Mouse (Mus musculus): ENCODE measurements around the gene Cpne6. TPM values are rescaled to one million over a fixed set of nuclear protein-coding genes. Genes with fewer than 3 reads are reported as not detected.

Cpne6 gene
- polyA plus RNA-seq, 3 experiments from 2014 or later = not detected

DNA sequence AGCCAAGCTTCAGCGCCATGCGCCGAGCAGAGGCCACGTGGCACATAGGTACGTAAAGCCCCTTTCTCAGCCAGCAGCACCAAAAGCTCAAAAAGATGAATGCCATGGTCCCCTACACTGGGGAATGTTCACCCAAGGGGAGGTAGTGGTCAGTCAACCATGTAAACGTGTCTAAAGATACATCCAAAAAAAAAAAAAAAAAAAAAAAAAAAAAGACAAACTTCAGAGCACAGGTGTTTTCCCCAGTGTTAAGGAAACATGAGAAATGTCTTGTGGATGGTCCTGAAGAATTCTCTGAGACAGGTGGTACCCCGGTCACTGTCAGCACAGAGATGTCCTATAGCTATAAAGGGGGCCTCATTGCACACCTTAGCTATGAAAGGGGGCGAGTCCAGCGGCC lies 4.6 kb upstream of the Cpne6 start:
- ATAC-seq = no peak

DNA sequence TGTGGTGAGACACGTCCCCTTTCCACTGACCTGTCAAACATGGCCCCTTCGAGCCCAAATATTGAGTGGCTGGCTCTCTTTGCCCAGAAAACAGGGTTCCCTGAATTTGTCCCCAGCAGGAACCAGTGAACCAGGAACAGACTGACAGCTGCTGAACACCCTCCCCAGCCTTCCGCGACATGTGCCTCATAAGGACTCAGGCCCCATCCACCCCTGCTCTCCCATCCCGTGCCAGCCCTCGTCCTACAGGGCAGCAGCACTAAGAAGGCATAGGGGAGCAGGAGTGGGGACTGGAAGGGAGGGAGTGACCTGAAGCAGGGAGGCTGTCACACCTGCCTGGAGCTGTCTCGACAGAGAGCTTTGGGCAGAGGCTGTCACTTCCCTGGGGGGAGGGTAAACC lies 2.4 kb upstream of the Cpne6 start:
- ATAC-seq = no peak

DNA sequence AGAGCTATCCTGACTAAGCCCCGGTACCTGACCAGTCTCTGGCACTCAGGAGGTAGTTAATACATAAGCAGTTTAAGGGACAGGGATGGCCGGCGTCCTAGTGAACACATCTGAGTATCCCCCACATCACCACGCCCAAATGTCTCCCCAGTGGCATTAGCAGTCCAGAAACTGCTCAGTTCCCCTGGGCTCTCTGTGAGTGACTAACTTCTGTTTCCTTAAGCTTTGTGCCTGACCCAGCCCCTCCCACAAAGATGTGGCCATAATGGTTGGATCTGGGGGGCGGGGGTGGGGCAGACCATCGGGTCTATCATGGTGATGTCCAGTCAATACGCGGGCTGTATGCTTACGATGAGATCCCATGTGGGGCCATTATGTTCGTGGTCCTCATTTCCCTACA lies 705 bp upstream of the Cpne6 start:
- ATAC-seq = no peak

DNA sequence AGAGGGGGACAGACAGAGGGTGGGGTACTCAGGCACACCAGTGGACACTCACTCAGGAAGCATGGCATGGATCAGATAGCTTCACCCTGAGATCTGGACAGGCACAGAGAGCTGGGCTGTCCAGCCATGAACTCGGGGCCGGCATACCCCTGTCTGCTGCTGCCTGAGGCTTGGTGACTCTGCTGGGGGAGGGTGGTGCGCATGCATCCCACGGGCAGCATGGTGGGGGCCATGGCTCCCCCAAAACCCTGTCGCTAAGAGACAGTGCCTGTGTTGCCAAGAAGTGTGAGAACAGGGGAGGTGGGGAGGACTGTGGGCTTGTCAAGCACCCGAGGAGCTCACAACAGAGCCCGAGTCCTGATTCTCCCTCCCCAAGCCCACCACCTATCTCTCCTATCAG lies 792 bp downstream of the Cpne6 start:
- no peak for ATAC-seq

DNA sequence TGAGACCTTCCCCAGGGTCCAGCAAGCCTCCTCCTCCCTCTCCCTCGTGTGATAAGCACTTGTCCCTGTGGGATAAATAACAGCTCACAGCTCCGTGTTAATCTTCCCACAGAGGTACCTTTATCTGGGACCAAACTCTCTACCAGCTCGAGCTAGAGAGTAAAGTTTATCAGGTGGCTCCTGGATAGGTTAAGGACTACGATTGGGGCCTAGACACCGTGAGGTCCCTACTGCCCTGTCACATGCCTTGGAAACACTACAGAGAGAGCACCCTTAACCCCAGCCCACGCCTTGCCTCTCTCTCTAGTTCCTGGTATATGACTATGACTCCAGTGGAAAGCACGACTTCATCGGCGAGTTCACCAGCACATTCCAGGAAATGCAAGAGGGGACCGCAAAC lies 3.7 kb downstream of the Cpne6 start:
- no peak for ATAC-seq

DNA sequence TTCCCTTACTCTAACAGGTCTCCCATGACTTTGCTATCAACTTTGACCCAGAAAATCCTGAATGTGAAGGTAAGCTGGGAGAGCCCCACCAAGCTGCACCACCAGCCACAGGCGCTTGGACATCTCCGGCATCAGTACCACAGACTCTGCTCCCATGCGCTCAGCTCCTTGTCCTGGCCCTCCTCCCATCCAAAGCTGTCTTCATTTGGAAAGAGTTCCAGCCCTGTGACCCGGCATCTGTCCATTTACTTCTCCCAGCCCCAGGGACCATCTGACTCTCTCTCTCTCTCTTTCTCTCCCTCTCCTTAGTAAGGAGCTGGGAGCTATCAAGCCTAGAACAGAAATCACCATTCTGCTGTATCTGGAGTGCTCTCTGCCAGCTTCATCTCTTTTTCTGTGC lies 5.6 kb downstream of the Cpne6 start:
- no peak for ATAC-seq

DNA sequence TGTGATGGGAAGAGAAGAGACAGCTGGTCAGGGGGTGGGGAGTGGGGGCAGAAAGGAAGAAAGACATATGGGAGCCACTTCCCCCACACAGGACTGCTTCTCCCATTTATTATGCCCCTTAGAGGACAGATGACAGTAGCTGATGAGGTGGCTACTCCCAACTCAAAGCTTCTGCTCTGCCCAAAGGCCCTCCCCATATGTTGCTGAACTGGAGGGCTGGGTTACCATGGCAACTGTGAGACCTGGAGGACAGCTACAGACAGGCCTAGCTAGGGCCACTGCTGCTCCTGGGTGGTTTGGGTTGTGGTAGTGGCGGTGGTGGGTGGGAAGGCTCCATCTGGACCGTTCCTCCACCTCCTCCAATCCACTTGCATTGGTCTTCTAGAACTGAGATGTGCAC lies 8.7 kb downstream of the Cpne6 start:
- ATAC-seq = no peak

DNA sequence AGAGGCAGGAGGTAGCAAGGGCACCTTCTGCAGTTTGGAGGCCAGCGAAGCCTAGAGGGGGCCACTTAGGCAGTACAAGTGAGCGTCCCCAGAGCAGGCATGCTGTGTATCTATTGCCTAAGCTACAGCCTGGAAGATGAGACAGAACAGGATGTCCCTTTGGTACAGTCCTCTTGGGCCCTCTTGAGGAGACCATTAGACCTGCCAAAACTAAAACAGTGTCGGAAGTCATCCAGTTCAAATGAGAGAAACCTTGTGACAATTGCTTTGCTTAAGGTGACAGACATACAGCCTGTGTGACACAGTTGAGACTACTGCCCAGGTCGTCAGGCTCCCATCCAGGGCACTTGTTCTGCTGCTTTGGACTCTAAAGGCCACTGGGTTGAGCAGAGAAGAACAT lies 9.4 kb downstream of the Cpne6 start:
- no peak for ATAC-seq

DNA sequence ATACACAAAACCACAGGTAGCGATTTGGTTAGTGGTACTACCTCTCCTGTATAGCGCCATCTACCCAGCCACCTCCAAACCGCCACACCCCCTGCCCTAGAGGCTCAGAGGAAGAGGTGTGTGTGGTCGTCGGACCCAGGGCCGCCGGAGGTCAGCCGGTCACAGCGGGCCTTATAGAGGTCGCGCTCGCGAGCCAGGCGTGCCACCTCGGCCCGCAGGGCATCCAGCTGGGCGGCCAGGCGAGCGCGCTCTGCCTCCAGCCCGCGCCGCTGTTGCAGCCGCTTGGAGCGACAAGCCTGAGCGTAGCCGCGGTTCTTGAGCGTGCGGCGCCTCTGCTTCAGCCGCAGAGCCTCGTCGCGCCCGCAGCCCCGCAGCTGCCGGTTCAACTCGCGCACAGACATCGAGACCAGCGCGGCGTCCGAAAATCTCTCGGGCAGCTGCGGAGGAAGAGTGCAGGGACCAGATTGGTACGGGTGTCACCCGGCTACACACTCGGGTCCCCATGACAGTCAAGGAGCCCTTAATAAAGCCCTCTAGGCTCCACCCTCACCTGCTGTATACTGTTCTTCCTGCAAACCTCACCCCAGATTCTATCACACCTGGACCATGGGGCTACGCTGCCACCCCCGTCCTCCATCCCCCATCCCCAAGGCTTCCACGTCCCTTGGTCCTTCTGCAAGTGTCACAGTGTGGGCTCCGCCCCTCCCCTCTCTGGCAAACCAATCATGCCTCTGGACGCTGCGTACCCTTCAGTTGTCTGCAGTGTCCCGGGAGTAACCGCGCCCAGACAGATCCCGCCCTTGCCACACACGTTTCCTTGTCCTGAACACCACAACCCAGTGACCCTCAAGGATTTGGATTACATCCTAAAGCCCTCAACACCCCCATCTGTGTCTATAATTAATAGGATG lies 10.5 kb downstream of the Cpne6 start:
- ATAC-seq = no peak

DNA sequence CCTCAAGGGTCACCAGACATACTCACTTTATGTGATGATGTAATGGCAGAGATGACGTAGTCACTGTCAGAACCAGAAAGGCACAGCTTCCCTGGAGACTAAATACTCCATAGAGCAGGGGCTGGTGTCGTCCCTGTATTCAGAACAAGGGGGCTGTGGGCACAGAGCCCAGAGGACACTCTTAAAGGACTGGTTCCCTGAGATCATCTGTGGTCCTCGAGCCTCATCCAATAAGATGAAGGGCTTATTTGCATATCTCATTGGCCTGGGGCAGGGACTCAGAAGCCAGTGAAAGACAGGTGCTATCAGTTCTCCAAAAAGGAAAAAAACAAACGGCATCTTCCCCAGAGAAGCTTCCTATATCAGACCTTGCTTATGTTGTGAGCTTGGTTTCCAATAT lies 13.8 kb downstream of the Cpne6 start:
- ATAC-seq = no peak

DNA sequence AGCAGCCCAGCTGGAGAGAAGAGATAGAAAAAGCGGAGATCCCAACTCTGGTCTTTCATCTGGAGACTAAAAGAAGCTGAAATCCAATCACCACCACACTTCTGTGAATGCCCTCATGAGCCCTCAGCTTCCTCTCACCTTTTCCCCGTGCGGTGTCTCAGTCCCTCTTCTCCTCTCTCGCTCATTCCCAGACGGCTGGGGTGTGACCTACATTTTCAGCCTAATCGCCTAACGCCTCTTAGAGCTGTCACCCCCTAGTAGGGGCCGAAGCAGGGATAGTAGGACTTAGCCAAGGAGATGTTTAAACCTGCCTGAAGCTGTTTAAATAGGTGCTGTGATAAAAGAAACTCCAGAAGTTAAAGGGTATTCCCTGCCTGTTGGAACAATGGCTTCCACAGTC lies 14.5 kb downstream of the Cpne6 start, which contains the start of gene Nrl:
TSS of gene Nrl (minus strand) at position 197 of the 400 bp plus-strand sequence.
- no peak for ATAC-seq

DNA sequence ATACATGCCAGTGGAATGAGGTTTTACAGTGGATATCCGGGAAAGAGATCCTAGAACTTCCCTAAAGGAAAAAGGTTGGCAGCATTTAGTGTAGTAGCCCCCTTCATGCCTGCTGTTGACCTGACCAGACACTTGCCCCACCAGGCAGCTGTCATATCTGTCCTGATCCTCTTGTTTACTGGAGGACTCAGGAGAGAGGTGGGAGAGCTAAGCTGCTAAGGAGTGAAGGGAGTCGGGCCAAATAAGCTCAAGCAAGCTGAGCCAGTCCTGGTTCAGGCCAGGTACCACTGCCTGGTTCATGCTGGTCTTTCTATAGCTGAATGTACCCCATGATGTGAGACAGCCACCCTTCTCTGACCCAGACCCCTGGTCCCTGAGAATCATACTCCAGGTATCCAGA lies 16.4 kb downstream of the Cpne6 start:
- ATAC-seq = no peak

DNA sequence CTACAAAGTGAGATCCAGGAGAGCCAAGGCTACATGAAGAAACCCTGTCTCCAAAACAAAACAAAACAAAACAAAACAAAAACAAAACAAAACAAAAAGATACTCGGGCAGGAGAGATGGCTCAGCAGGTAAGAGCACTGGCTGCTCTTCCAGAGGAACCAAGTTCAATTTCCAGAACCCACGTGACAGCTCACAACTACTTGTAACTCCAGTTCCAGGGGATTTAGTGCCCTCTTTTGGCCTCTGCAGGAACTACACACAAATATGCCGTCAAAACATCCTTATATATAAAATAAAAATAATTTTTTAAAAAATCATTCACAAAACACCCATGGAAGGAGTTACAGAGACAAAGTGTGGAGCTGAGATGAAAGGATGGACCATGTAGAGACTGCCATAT lies 17.7 kb downstream of the Cpne6 start:
- ATAC-seq = no peak

DNA sequence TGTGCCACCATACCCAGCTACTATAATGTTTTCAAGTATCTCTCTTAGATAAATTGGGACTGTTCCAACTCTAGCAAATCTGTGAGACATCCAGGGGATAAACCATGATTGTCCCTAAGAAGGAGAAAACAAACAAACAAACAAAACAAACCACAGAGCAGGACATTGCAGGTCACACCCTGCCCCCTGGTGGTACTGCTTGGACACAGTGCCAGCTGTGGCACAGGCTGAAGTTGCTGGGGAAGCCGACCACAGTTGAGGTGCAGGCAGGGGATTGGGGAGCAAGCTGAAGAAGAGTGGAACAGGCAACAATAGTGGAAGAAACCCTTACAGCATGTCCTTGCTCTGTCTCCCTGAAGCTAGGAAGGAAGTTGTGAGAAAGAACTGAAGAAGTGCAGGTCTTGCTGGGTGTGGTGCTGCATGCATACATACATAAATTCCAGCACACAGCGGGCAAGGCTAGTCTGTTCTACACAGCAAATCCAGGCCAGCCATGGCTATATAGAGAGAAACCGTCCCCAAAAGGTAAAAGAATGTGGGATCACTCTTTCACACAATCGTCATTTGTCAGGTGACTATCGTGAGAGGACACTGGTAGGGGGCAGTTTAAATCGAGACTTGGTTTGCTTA lies 26.0 kb downstream of the Cpne6 start:
- ATAC-seq = no peak

DNA sequence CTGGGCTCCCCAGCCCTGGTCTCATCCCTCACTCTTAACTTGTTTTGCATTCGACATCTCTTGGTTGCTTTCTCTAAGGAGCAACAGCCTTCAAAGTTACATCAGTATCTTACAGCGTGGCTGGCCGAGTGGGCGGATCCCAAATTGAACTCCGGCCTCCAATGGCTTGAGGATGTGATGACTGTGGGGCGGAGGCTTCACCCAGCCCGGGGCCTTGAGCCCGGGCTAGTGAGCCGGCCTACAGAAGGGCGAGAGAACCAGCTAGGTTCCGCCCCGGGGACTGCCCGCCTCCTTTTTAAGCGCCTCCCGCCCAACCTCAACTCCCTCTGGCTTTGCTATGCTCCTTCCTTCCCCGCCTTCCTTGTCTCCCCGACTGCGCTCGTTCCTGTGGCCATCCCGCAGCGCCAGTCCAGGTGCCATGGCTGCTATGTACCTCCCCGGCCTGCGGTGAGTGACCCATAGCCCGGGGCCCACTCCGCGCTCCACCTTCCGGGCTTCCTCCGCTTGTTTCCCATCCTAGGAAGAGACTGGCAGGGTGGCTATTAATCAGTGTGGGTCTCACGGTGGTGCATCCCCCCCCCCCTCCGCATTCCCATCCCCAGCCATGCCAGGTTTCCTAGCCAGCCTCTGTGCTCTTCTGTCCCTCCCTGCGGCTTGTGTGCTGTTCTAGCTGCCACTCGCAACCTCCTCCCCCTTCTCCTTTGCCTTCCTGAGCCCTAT lies 30.0 kb downstream of the Cpne6 start, which contains the start of gene Pck2:
TSS of gene Pck2 (plus strand) at position 200 of the 720 bp plus-strand sequence.
- ATAC-seq = peak; percentile 69

DNA sequence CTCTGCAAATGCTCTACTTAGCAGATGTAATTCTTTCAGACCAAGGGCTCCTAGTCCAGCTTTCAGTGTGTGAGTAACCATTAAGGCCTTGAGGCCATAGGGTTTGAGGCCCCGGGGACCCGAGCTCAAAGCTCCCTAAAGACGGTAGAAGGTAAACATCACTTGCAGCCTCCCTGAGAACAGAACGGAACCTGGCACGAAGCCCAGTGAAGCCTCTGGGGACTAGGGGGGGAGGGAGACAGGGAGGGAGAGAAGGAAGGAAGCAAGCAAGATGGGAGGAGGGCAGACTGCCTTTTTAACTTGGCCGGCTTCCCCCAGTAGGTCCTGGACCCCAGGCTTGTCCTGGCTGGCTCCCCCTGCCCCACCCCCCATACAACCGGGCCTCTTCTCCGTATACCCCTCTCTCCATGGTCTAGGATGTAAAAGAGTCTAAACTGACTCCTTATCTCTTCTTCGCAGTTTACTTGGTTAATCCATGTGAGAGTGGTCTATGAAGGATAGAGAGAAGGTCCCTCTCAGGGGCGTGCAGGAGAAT lies 30.6 kb downstream of the Cpne6 start:
- peak; percentile 29 for ATAC-seq

DNA sequence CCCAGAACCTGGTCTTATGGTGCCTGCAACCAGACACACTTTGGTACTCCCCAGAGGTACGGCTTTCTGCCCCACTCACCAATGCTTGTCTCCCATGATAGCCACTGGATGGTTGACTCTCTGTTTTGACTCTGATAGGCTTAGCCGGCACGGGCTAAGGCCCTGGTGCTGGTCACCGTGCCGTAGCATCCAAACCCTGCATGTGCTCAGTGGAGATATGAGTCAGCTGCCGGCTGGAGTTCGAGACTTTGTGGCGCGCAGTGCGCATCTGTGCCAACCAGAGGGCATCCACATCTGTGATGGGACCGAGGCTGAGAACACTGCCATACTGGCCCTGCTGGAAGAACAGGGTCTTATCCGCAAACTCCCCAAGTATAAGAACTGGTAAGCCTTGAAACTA lies 32.0 kb downstream of the Cpne6 start:
- no peak for ATAC-seq

DNA sequence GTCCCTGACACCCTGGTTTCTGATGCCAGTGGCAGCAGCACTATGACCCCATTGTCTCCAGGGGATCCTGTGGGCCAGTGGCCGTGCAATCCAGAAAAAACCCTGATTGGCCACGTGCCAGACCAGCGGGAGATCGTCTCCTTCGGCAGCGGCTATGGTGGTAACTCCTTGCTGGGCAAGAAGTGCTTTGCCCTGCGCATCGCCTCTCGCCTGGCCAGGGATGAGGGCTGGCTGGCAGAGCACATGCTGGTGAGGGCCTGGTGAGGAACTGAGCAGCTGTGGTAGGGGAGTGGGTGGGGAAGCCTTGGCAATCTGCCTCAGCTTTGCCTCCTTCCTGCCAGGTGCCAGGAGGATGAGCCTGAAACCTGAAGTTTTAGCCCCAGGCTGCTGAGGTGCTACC lies 34.1 kb downstream of the Cpne6 start:
- ATAC-seq = no peak

DNA sequence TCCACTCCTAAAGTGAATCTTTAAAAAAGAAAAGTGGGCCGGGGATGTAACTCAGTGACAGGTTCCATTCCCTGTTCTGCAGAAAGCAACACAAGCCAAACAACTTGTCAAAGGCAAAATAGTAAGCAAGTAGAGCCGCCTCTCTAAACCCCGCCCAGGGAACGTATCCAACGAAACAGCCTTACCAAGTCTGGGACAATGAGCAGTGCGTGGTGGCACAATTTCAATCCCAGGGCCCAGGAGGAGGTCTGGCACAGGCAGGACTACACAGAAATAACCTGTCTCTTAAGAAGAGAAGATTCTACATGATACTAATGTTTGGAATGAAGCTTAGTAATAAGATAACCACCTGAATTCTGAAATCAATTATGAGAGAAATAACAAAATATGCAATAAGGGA lies 39.9 kb downstream of the Cpne6 start:
- ATAC-seq = no peak

DNA sequence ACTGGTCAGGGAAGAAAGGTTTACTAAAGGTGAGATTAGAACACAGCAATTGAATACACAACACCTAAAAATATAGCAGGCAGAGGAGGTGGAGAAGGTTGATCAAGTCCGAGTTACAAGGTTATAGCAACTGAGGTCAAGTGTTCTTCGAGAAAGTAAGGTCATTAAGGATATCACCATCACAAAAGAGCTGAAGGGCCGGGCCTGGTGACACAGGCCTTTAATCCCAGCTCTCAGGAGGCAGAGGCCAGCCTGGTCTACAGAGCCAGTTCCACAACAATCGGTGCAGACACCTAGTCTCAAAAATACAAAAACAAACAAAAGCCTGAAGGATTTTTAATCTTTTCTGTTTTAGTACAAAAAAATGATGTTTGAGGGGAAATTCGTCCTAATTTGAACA lies 41.1 kb downstream of the Cpne6 start:
- no peak for ATAC-seq

DNA sequence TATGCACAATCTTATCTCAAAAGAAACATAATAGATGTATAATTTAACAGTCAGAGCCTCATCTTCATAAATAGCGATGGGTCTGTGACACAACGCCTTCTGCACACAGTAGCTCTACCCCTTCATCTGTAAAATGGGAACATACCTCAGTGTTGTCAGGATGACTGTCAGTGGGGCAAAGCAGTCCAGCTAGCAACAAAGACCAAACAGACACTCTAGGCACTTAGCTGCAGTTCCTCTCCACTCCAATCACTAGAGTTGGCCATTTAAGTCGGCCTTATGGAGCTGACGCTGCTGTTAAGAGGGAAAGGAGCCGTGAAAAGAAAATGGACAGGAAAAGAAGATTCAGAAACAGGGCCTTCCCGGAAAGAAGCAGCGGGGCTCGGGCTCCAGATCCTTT lies 41.5 kb downstream of the Cpne6 start:
- ATAC-seq = no peak

DNA sequence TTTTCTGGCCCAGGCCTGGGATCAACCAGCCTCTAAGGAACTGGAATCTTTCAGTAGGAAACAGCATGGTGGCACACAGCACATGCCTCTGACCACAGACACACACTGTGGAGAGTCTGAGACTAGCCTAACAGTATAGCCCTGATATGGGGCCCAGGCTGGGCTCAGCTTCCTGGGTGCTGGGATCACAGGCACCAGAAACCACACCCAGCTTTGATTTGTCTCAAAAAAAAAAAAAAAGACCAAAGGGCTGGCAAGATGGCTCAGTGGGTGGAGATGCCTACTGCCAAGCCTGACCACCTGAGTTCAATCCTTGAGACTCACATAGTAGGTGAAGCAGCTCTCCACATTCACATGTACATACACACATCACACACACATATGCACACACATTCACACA lies 44.4 kb downstream of the Cpne6 start:
- no peak for ATAC-seq

DNA sequence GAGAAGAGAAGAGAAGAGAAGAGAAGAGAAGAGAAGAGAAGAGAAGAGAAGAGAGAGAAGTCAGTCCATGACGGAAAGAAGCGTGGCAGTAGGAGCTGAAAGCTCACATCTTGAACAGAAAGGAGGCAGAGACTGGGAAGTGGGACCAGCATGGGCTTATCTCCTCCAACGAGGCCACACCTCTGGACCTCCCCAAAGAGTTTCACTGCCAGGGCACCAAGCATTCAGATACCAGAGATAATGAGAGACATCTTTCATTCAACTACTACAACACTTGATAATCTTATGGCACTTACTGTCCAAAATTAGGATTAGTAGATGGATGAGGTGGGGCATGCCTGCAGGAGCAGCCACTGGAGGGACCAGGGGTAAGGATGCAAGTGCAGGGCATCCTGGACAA lies 45.5 kb downstream of the Cpne6 start:
- ATAC-seq = no peak

Measured in inflammation-experienced regulatory T-cells, adult 6 months (primary cell).